Comparison of ENCODE assay signal across 7 mouse cellular contexts in genomic region chr4:108338321-108338733, GRCm38 (mm10). TPM values are rescaled to one million over a fixed set of nuclear protein-coding genes. Genes with fewer than 3 reads are reported as not detected.
DNase-seq lines count a peak whose midpoint lies in the region; ATAC-seq and TF ChIP-seq lines count a peak whose summit lies in the region.

No protein-coding gene starts in this region.

- peaks cover 9% of the 10 kb centered on the region for H3K4me1 ChIP-seq in forebrain, embryonic 13.5 days
- no peaks in the 10 kb centered on the region for H3K4me1 ChIP-seq in stomach, postnatal 0 days (replicated peaks; ENCODE audit: control insufficient read depth, insufficient read depth)

- WGBS in forebrain, embryonic 13.5 days = 58% methylated on average over 9 of the region's 9 CpGs
- WGBS in stomach, postnatal 0 days = 45% methylated on average over 9 of the region's 9 CpGs

- no peak for TF ChIP-seq CTCF in stomach, postnatal 0 days (IDR thresholded peaks at IDR 0.05; ENCODE audit: low read depth)

- peaks cover 50% of the 10 kb centered on the region for H3K36me3 ChIP-seq in forebrain, embryonic 13.5 days (ENCODE audit: poor library complexity, severe bottlenecking)
- H3K36me3 ChIP-seq in stomach, postnatal 0 days (ENCODE audit: control insufficient read depth, insufficient read depth, low read length) = no peaks in the 10 kb centered on the region; the same call in 1 of the 2 replicates

- peak; percentile 73 for DNase-seq in ovary, adult 18-20 months (ENCODE audit: low spot score)
- no peak for DNase-seq in ovary, postnatal 10 days (ENCODE audit: low spot score)
- peak; percentile 65 for DNase-seq in cerebellum, adult 11-12 months
- DNase-seq in stomach, postnatal 0 days (ENCODE audit: low spot score) = no peak
- no peak for DNase-seq in thymus, postnatal 10 days (ENCODE audit: low spot score in 2 of 2)
- no peak for DNase-seq in frontal cortex, adult 2 months (ENCODE audit: extremely low spot score in 1 of 2, low spot score in 1 of 2)

- H3K4me3 ChIP-seq in forebrain, embryonic 13.5 days = no peak overlapping the region
- no peak overlapping the region for H3K4me3 ChIP-seq in stomach, postnatal 0 days (ENCODE audit: low read depth, low read length)

- H3K27ac ChIP-seq in forebrain, embryonic 13.5 days = peak overlapping the region; percentile 57
- H3K27ac ChIP-seq in stomach, postnatal 0 days (replicated peaks) = no peak overlapping the region

- H3K9ac ChIP-seq in forebrain, embryonic 13.5 days = no peak overlapping the region
- no peak overlapping the region for H3K9ac ChIP-seq in stomach, postnatal 0 days (ENCODE audit: low read length)

- no peaks in the 10 kb centered on the region for H3K9me3 ChIP-seq in forebrain, embryonic 13.5 days (replicated peaks)
- H3K9me3 ChIP-seq in stomach, postnatal 0 days (ENCODE audit: control insufficient read depth, low read length) = no peaks in the 10 kb centered on the region

- no peak for ATAC-seq in forebrain, embryonic 13.5 days
- 0 out of 2 replicates have a peak, but pooled peaks have one; percentile 24 for ATAC-seq in stomach, postnatal 0 days (ENCODE audit: low FRiP score, low TSS enrichment)

- H3K27me3 ChIP-seq in forebrain, embryonic 13.5 days = no peaks in the 10 kb centered on the region
- H3K27me3 ChIP-seq in stomach, postnatal 0 days (ENCODE audit: control insufficient read depth, insufficient read depth, low read length) = no peaks in the 10 kb centered on the region

- TF ChIP-seq EP300 in stomach, postnatal 0 days (optimal IDR thresholded peaks at IDR 0.05) = no peak

- no peak overlapping the region for H3K4me2 ChIP-seq in forebrain, embryonic 13.5 days
- H3K4me2 ChIP-seq in stomach, postnatal 0 days (replicated peaks; ENCODE audit: low read depth) = no peak overlapping the region

RNA-seq across cellular contexts. Expression of gene Coa7, which starts 10.4 kb away (rescaled TPM):
- polyA plus RNA-seq in forebrain, embryonic 13.5 days (2015; fragmentation: Nextera tagmentation; extraction: Ambion mirVana) = 42.3 and 47.7 TPM in 2 replicates
- 59.3 and 62.3 TPM in 2 replicates for polyA plus RNA-seq in stomach, postnatal 0 days (2015; fragmentation: Nextera tagmentation; extraction: Ambion mirVana)
- polyA plus RNA-seq in frontal cortex, adult 2 months (2012; rRNA removed) = 14.4 and 16.9 TPM in 2 replicates

RNA-seq across cellular contexts. Expression of gene Zyg11b, which starts 37.4 kb away (rescaled TPM):
- 22.6 and 24.6 TPM in 2 replicates for polyA plus RNA-seq in forebrain, embryonic 13.5 days (2015; fragmentation: Nextera tagmentation; extraction: Ambion mirVana)
- polyA plus RNA-seq in stomach, postnatal 0 days (2015; fragmentation: Nextera tagmentation; extraction: Ambion mirVana) = 4.3 and 4.7 TPM in 2 replicates
- 43.2 and 47.5 TPM in 2 replicates for polyA plus RNA-seq in frontal cortex, adult 2 months (2012; rRNA removed)

RNA-seq across cellular contexts. Expression of gene Shisal2a, which starts 44.8 kb away (rescaled TPM):
- polyA plus RNA-seq in forebrain, embryonic 13.5 days (2015; fragmentation: Nextera tagmentation; extraction: Ambion mirVana) = 1.4 and 2.6 TPM in 2 replicates
- polyA plus RNA-seq in stomach, postnatal 0 days (2015; fragmentation: Nextera tagmentation; extraction: Ambion mirVana) = 4.5 and 4.9 TPM in 2 replicates
- polyA plus RNA-seq in frontal cortex, adult 2 months (2012; rRNA removed) = 0.21 and 0.24 TPM in 2 replicates

Comparison
In these comparisons a context has a peak if more than half of its experiments do, and no peak if none do; other contexts are left out.
1. DNase-seq: peak in ovary, adult 18-20 months (single experiment) and cerebellum, adult 11-12 months (single experiment); none in ovary, postnatal 10 days (single experiment), stomach, postnatal 0 days (single experiment), thymus, postnatal 10 days (0 of 2) and frontal cortex, adult 2 months (0 of 2).